Mouse (Mus musculus) megakaryocyte, embryonic 14.5 days (primary cell): ENCODE results near the gene Gm10190.

ENCODE experiments used
- FLI1 ChIP-seq: IDR thresholded peaks from 2 replicates; pipeline ENCODE4 v1.6.1; 2012; ENCODE audit warnings: low read length, inconsistent platforms, mixed read lengths
- GATA1 ChIP-seq: IDR thresholded peaks from 3 replicates; pipeline ENCODE4 v1.6.1; 2012; ENCODE audit warnings: mixed read lengths, low read length, inconsistent platforms, borderline replicate concordance

- TF ChIP-seq GATA1 (no peak), FLI1 (no peak)
Measured at GRCm38 (mm10) chr17:80367276-80367675, 6.1 kb downstream of the Gm10190 start.
